Mouse (Mus musculus): ENCODE measurements around the gene Fscb.

Gene Fscb

DNA sequence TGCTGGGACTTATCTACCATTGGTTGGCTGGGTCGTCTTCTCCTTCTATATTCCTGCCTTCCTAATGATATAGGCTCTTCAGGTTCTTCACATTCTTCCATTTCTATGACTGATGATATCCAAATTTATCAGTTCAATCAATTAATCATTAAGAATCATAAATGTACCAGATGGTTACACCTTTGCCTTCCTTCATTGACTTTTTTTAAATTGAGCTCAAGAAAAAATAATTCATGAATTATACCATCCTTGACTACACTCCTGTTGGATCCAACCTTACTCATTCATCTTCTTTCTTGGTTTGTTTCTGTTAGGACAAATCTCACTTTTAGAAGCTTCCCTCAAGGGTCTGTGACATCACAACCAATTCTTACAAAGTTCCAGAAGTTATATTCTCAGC, at the start of gene Fscb:
Gene Fscb, minus strand, starts transcription at position 101 of the 400 bp plus-strand sequence.
- DNase-seq (ENCODE audit: low spot score) = no peak

DNA sequence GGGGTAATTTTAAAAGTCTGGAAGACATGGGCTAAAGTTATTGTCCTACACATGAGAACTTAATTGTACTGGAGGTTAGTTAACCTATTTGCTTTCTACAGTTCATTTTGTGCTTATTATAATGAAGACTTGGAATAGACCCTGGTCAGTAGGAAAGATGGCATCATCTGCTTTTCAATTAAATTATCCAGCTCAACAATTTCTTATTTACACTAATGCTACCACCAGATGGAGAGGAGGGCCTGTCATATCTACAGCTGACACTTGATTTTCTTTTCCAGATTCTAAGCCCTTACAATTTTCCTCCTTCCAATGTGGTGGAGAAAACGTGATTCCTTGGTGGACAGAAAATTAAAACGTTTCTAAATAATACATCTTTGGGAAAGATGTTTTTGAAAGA, 42.3 kb upstream of the Fscb start:
- no peak for DNase-seq (ENCODE audit: low spot score)

DNA sequence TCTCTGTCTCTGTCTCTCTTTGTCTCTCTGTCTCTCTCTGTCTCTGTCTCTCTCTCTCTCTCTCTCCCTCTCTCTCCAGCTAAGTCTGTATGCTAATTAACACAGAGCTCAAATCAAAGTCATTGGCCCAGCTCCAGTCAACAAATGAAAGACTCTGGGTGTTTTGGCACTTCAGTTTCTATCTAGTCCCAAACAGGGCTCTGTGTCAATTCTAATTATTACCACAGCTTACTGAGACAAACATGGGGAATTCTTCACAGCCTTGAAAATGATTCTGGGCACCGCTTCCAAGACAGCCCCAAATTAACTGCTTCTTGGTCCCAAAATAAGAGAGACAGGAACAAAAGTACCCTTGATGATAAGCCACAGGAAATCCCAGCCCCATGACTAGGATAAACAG, 38.9 kb upstream of the Fscb start:
- DNase-seq (ENCODE audit: low spot score) = no peak

DNA sequence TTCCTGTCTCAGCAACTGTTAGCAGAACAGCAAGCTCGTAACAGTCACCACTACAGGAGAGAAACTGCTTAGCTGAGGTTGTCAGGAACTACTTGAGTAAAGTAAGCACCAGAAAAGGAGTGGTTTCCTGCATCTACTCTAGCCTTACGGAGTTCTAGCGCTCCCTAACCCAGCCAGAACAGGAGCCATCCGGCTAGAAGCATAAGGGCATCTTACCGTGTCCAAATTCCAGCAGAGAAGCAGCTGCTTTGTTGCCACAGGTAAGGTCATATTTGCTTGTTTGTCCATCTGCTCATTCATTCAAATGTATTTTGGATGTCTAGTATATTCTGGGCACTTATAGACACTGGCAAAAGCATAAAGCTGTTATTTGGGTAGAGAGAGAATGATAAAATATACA, 23.2 kb upstream of the Fscb start:
- DNase-seq (ENCODE audit: low spot score) = no peak

DNA sequence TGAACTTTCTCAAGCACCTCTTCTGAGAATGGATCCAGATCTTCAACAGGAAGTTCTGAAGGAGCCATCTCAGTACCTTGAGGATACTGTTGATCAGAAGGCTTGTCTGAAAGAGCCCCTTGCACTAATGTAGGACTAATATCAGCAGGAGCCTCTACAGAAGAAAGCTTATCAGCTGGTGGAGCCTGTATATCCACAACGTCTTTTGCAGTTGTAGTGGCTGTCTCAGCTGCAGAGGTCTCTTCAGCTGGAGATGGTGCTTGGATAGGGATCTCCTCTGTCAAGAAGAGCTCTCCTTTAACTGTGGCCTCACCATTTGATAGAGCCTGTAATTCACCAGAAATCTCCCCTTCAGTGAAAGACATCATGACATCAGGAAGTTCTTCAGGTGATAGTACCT, 875 bp downstream of the Fscb start:
- no peak for DNase-seq (ENCODE audit: low spot score)

DNA sequence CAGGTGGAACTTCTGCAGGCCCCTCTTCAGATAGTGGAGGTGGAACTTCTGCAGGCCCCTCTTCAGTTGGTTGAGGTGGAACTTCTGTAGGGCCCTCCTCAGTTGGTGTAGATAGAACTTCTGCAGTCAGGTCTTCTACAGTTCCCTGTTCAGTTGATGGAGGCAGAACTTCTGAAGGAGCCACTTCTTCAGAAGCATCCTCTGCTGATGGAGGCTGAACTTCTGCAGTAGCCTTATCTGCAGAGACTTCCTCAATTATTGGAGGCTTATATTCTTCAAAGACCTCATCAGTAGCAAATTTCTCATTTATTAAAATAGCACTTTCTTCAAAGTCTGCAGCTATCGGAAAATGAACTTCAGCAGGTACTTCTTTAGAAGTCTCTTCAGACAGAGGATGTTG, 1.4 kb downstream of the Fscb start:
- no peak for DNase-seq (ENCODE audit: low spot score)

DNA sequence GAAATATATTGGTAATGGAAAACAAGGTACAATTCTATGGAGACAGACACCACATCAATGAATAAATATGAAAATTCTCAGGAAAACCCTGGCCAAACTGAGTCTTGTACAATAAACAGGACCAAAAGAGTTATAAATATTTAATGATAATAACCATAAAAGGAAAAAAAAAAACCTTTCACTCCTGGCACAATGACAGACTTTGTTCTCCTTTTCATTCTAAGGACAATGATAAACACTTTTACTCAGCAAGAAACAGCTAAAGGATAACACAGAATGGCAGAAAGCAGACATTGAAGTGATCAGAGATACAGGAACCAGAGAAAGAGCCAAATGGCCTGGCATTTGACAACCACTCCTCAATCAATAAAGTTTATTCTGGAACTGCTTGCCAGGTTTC, 19.3 kb downstream of the Fscb start:
- DNase-seq (ENCODE audit: low spot score) = no peak

DNA sequence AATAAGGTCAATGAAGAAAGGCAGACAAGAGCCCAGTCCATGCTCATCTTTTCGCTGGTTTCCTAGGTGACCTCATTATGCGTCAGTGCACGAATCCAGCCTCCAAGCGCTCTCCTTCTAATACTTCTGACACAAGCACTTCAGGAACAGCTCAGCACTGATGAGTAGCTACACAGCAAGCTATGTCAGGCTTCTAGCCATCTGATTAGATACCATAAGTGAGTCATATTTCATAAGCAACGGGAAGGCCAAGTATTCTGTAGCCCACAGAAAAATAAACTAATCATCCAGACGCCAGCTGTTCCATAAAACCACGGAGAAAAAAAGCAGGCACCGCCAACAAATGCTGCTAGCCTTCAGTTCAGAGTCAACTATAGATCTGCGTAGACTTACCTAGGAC, 24.6 kb downstream of the Fscb start:
- DNase-seq (ENCODE audit: low spot score) = no peak

DNA sequence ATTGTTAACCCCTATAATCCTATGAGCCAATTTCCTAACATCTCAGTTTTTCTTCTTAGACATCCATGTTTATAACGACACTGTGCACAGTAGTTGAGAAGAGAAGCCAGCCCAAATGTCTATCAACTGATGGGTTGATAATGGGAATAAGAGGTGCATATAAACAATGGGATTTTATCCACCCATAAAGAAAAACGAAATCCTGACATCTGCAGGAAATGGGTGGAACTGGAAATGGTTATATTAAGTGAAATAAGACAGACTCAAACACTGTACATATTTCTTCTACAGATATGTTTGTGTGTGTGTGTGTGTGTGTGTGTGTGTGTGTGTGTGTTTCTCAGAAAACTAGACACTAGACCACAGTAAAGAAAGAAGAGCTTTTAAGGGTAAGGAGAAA, 37.8 kb downstream of the Fscb start:
- DNase-seq (ENCODE audit: low spot score) = no peak

Measured in lung, postnatal 25 days (tissue).